Mouse (Mus musculus) forebrain, postnatal 0 days (tissue): ENCODE results near the gene Dab1. TPM values are rescaled to one million over a fixed set of nuclear protein-coding genes. Genes with fewer than 3 reads are reported as not detected.

Source experiments
- ATAC-seq: fragments of 200-750 bp; cut with Nextera tagmentation; 2 replicates; pipeline ENCODE4 v1.8.0; 2017; ENCODE audit warnings: mild to moderate bottlenecking, moderate library complexity
- DNase-seq: peaks from one replicate; pipeline ENCODE4 v3.0.0-alpha.2; 2015
- H3K27ac ChIP-seq: fragments of 300-500 bp; sonication (generic); 2 replicates; pipeline ENCODE4 v1.5.1; 2014; ENCODE audit warnings: low read depth, mild to moderate bottlenecking, antibody characterized with exemption, low read length, moderate library complexity, mixed read lengths
- H3K27me3 ChIP-seq: fragments of 300-500 bp; sonication (generic); 2 replicates; pipeline ENCODE4 v1.6.1; 2014; ENCODE audit warnings: mild to moderate bottlenecking, low read length, mixed read lengths; ENCODE audit not compliant: insufficient read depth
- H3K36me3 ChIP-seq: fragments of 300-500 bp; sonication (generic); 2 replicates; pipeline ENCODE4 v1.6.1; 2014; ENCODE audit warnings: mild to moderate bottlenecking, moderate library complexity; ENCODE audit not compliant: insufficient read depth
- H3K4me1 ChIP-seq: fragments of 300-500 bp; sonication (generic); 2 replicates; pipeline ENCODE4 v1.6.1; 2014; ENCODE audit warnings: antibody characterized with exemption; ENCODE audit not compliant: insufficient read depth
- H3K4me2 ChIP-seq: fragments of 300-500 bp; sonication (generic); 2 replicates; pipeline ENCODE4 v1.6.1; 2014; ENCODE audit warnings: low read depth, mild to moderate bottlenecking, moderate library complexity
- H3K4me3 ChIP-seq: fragments of 300-500 bp; sonication (generic); 2 replicates; pipeline ENCODE4 v1.5.1; 2014; ENCODE audit warnings: low read depth, low read length, mixed read lengths
- H3K9ac ChIP-seq: fragments of 300-500 bp; sonication (generic); 2 replicates; pipeline ENCODE4 v1.6.1; 2014; ENCODE audit warnings: mild to moderate bottlenecking
- H3K9me3 ChIP-seq: fragments of 300-500 bp; sonication (generic); 2 replicates; pipeline ENCODE4 v1.6.1; 2016; ENCODE audit warnings: low read length
- CTCF ChIP-seq: sonication (generic); IDR thresholded peaks from 2 replicates; pipeline ENCODE4 v1.5.1; 2016; ENCODE audit warnings: antibody characterized with exemption, control low read depth, low read depth
- WGBS: fragments of 180-500 bp; shearing (Covaris S2); extraction: QIAGEN DNeasy Blood & Tissue Kit; methylation state at CpG from one replicate; pipeline ENCODE4 v1.1.7; 2014; 5-methylcytosine and 5-hydroxymethylcytosine counted together
- polyA plus RNA-seq: library from polyadenylated mRNA; unstranded; fragments of >200 nt; fragmentation: Nextera tagmentation; extraction: Ambion mirVana; gene quantifications from 2 replicates; pipeline ENCODE4 v1.2.1, GENCODE M21; 2015
- total RNA-seq: library from RNA; depleted of rRNA; stranded (reverse); fragments of >200 nt; gene quantifications from 2 replicates; pipeline ENCODE4 v1.2.3, GENCODE M21; 2014

Dab1 gene
- total and polyA plus RNA-seq, 2 experiments from 2014 or later, result 64.8 to 141 TPM

- Histone ChIP-seq H3K36me3 (no peaks in the 10 kb centered on the region), H3K9ac (no peak overlapping the region), H3K9me3 (no peaks in the 10 kb centered on the region), H3K4me2 (no peak overlapping the region), H3K27ac (no peak overlapping the region), H3K4me3 (no peak overlapping the region), H3K4me1 (no peaks in the 10 kb centered on the region), H3K27me3 (no peaks in the 10 kb centered on the region)
- TF ChIP-seq CTCF, result peak; percentile 17; the same call in 1 of the 2 replicates
- 78% methylated on average over 2 of the region's 2 CpGs for WGBS
- DNase-seq, result no peak
- ATAC-seq, result no peak
Observed at GRCm38 (mm10) chr4:104539047-104539446, 919.9 kb downstream of the Dab1 start.

DNA sequence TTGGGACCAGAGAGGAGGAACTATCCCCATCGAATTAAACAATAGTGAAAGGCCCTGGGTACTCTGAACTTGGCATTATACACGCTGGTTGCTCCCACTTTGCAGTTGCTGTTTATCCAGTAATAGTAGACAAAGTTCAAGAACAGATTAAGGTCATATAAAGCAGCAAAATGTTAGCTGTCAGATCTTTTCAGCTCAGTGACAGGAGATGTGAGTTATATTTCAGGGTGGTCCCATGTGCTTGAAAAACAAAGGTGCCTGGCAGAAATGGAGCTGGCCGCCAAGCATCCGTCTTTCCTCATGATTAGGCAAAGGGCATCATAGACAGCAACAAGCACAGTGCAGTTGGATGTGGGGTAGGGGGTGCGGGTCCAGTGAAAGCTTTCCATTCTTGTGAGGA is 927.9 kb downstream of the Dab1 start:
- Histone ChIP-seq H3K4me1 (0 out of 2 replicates have a peak, but pooled peaks cover 3% of the 10 kb centered on the region), H3K4me2 (no peak overlapping the region), H3K9me3 (no peaks in the 10 kb centered on the region), H3K36me3 (no peaks in the 10 kb centered on the region), H3K4me3 (no peak overlapping the region), H3K27ac (no peak overlapping the region), H3K27me3 (no peaks in the 10 kb centered on the region), H3K9ac (no peak overlapping the region)
- DNase-seq (no peak), ATAC-seq (0 out of 2 replicates have a peak, but pooled peaks have one; percentile 18)
- WGBS, result 32% methylated on average over 5 of the region's 5 CpGs
- no peak for TF ChIP-seq CTCF

DNA sequence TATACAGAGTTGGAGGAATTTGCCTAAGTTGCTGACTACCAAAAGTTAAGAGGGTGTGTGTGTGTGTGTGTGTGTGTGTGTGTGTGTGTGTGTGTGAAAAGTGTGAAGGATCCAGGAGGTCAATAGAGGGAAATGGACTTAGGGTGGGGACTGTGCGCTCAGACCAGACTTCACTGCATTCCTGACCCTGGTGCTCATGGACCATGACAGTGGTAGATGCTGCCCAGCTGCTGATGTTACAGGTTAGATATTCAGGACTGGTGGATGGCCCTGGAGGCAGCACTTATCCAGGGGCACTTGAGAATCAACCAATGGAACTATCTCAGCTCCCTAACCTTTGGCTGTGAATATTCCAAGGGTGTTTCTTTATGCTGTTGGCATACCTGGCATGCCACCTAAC is 929.1 kb downstream of the Dab1 start:
- Histone ChIP-seq H3K9ac (no peak overlapping the region), H3K27ac (no peak overlapping the region), H3K9me3 (no peaks in the 10 kb centered on the region), H3K4me1 (peaks cover 9% of the 10 kb centered on the region; the same call in 1 of the 2 replicates), H3K36me3 (no peaks in the 10 kb centered on the region), H3K4me2 (no peak overlapping the region), H3K4me3 (no peak overlapping the region), H3K27me3 (no peaks in the 10 kb centered on the region)
- DNase-seq, result no peak
- no peak for ATAC-seq
- no peak for TF ChIP-seq CTCF
- 96% methylated on average over 1 of the region's 1 CpGs for WGBS

DNA sequence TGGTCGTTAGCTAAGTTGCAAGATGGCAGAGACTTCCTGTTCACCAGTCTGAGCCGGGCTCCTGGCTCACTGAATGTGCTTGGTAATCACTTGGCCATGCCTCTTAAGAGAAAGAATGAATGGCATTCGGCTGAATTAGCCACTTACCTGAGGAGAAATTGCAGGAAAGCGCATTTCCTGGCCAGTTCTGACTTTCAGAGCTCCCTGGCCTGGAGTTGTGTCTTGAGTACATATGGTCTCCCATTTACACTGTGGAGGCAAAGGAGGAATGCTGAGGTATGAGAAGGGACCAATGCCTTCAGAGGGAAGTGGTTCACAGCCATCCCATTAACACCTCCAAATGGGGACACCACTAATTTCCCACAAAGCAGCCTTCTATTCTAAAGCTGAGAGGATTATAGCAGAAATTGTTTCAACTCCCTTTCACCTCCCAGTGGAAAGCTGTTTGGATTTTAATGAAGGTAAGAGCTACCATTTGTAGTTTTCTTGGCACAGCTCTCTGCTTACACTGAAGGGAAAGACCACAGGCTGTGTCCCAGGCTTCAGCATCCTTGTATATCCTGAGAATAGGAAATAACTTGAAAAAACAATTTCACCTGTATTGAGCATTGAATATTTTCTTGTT is 931.5 kb downstream of the Dab1 start:
- Histone ChIP-seq H3K4me1 (peaks cover 13% of the 10 kb centered on the region; the same call in 1 of the 2 replicates), H3K36me3 (no peaks in the 10 kb centered on the region), H3K9me3 (no peaks in the 10 kb centered on the region), H3K4me2 (no peak overlapping the region), H3K9ac (no peak overlapping the region), H3K27ac (no peak overlapping the region), H3K4me3 (no peak overlapping the region), H3K27me3 (no peaks in the 10 kb centered on the region)
- no peak for TF ChIP-seq CTCF
- DNase-seq (no peak), ATAC-seq (no peak)
- 46% methylated on average over 4 of the region's 4 CpGs for WGBS

GRCm38 (mm10) chr4:104551390-104552070 is 932.4 kb downstream of the Dab1 start:
- TF ChIP-seq CTCF, result no peak
- H3K9ac ChIP-seq, result no peak overlapping the region
- no peak for DNase-seq
- no peaks in the 10 kb centered on the region for H3K9me3 ChIP-seq
- H3K4me2 ChIP-seq, result no peak overlapping the region
- ATAC-seq, result no peak
- 88% methylated on average over 17 of the region's 17 CpGs for WGBS
- H3K36me3 ChIP-seq, result no peaks in the 10 kb centered on the region
- peaks cover 13% of the 10 kb centered on the region; the same call in 1 of the 2 replicates for H3K4me1 ChIP-seq
- no peak overlapping the region for H3K27ac ChIP-seq
- H3K27me3 ChIP-seq, result no peaks in the 10 kb centered on the region
- no peak overlapping the region for H3K4me3 ChIP-seq

- no peak overlapping the region for H3K9ac ChIP-seq
- no peak for ATAC-seq
- WGBS, result 70% methylated on average over 2 of the region's 2 CpGs
Observed at GRCm38 (mm10) chr4:104555408-104555807, 936.2 kb downstream of the Dab1 start.

GRCm38 (mm10) chr4:104563512-104563911 is 944.4 kb downstream of the Dab1 start:
- no peak for ATAC-seq
- H3K27me3 ChIP-seq, result no peaks in the 10 kb centered on the region
- DNase-seq, result no peak
- no peak for TF ChIP-seq CTCF
- no peaks in the 10 kb centered on the region for H3K36me3 ChIP-seq
- H3K4me2 ChIP-seq, result no peak overlapping the region
- H3K27ac ChIP-seq, result no peak overlapping the region
- H3K4me3 ChIP-seq, result no peak overlapping the region
- H3K4me1 ChIP-seq, result no peaks in the 10 kb centered on the region
- no peak overlapping the region for H3K9ac ChIP-seq
- no peaks in the 10 kb centered on the region for H3K9me3 ChIP-seq
- 68% methylated on average over 5 of the region's 5 CpGs for WGBS

More at GRCm38 (mm10) chr4:104555408-104555807, 936.2 kb downstream of the Dab1 start:
- Histone ChIP-seq H3K4me2 (no peak overlapping the region), H3K36me3 (no peaks in the 10 kb centered on the region), H3K4me3 (no peak overlapping the region), H3K9me3 (no peaks in the 10 kb centered on the region), H3K27ac (no peak overlapping the region), H3K27me3 (no peaks in the 10 kb centered on the region), H3K4me1 (peaks cover 10% of the 10 kb centered on the region; the same call in 1 of the 2 replicates)
- DNase-seq, result no peak
- TF ChIP-seq CTCF, result no peak
